ENCODE assay signal across 9 mouse cellular contexts in the genomic region with DNA sequence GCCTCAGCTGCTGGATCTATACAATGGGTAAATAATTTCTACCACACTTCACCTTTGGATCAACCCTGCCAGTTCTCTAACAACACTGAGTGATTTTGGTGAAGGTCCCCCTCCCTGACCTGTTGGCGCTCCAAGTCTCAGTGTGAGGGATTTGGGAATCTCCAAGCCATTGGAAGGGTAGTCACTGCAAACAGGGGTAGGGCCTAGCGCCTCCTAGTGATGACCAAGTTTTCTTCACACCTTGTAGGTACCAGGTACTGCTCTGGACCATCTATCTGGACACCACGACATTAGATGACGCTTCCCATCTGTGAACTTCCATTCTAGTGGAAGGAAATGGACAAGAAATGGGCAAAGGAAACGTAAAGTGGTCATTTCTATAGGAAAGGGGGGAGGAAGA. TPM values are rescaled to one million over a fixed set of nuclear protein-coding genes. Genes with fewer than 3 reads are reported as not detected.
A peak's percentile ranks its signal among the peaks of the same experiment; 100 is the strongest.
DNase-seq lines count a peak whose midpoint lies in the region; ATAC-seq and TF ChIP-seq lines count a peak whose summit lies in the region.
"Had no signal": no experiment of that assay in that cellular context is flagged by ENCODE, and none has a peak within 500 bp of the region (broad histone marks: within the 10 kb centered on the region; RNA-seq: fewer than 3 reads in every experiment).

No protein-coding gene starts in this region.

- no peak for TF ChIP-seq EP300 in ES-Bruce4 (IDR thresholded peaks at IDR 0.05; ENCODE audit: insufficient read depth, low read depth, low read length)

- intact Hi-C loops in gastrocnemius, adult 2 months (cut with DNase I): loop anchor here (2.0 kb wide), 1 partner anchor 153 kb away; no protein-coding TSS in a partner anchor

- H3K27ac ChIP-seq in gastrocnemius, adult 2 months: no peak overlapping the region
- no peak overlapping the region for H3K27ac ChIP-seq in ES-Bruce4 (ENCODE audit: insufficient read depth, low read length)
- no peak overlapping the region for H3K27ac ChIP-seq in forebrain, embryonic 14.5 days (ENCODE audit: low read depth, low read length)
- no peak overlapping the region for H3K27ac ChIP-seq in limb, embryonic 15.5 days

- no peak for DNase-seq in gastrocnemius, adult 2 months
- DNase-seq in gastrocnemius, postnatal 4 days (ENCODE audit: low spot score in 2 of 2): no peak
- DNase-seq in forebrain, embryonic 14.5 days (ENCODE audit: low spot score): no peak
- no peak for DNase-seq in adrenal gland, postnatal 14 days
- DNase-seq in natural killer cell, adult 2 months (ENCODE audit: low spot score in 2 of 2): no peak
- DNase-seq in ovary, postnatal 36 days (ENCODE audit: low spot score): no peak
- DNase-seq: layer of hippocampus, adult 9-11 months had no signal

- peak overlapping the region; percentile 87 for H3K4me2 ChIP-seq in forebrain, embryonic 14.5 days (ENCODE audit: low read length)
- H3K4me2 ChIP-seq in limb, embryonic 15.5 days: peak overlapping the region; percentile 95; the same call in 1 of the 2 replicates

- H3K4me3 ChIP-seq in gastrocnemius, adult 2 months: peak overlapping the region; percentile 69
- peak overlapping the region; percentile 52; the same call in 1 of the 2 replicates for H3K4me3 ChIP-seq in ES-Bruce4 (ENCODE audit: low read depth, low read length)
- H3K4me3 ChIP-seq in forebrain, embryonic 14.5 days (ENCODE audit: low read depth, low read length): peak overlapping the region; percentile 52
- peak overlapping the region; percentile 56; the same call in 1 of the 2 replicates for H3K4me3 ChIP-seq in limb, embryonic 15.5 days

- TF ChIP-seq CTCF in gastrocnemius, adult 2 months (IDR thresholded peaks at IDR 0.05): peak; percentile 32
- peak; percentile 62 for TF ChIP-seq CTCF in ES-Bruce4 (IDR thresholded peaks at IDR 0.05; ENCODE audit: low read depth, low read length)

- H3K9ac ChIP-seq in ES-Bruce4 (ENCODE audit: low read depth, poor library complexity, severe bottlenecking): no peak overlapping the region; the same call in 1 of the 2 replicates
- H3K9ac ChIP-seq in forebrain, embryonic 14.5 days (ENCODE audit: low read length): no peak overlapping the region
- no peak overlapping the region for H3K9ac ChIP-seq in limb, embryonic 15.5 days

- H3K4me1 ChIP-seq in ES-Bruce4 (ENCODE audit: control insufficient read depth, insufficient read depth, low read length): no peaks in the 10 kb centered on the region
- H3K4me1 ChIP-seq in forebrain, embryonic 14.5 days (ENCODE audit: control insufficient read depth, insufficient read depth, low read length): peaks cover 3% of the 10 kb centered on the region; the same call in 1 of the 2 replicates
- H3K4me1 ChIP-seq in limb, embryonic 15.5 days: peaks cover 24% of the 10 kb centered on the region

- TF ChIP-seq POLR2A in ES-Bruce4 (IDR thresholded peaks at IDR 0.05; ENCODE audit: insufficient read depth, low read length): no peak

- WGBS in forebrain, embryonic 14.5 days: 13% methylated on average over 5 of the region's 5 CpGs
- 18% methylated on average over 5 of the region's 5 CpGs for WGBS in limb, embryonic 15.5 days

- H3K27me3 ChIP-seq in ES-Bruce4 (ENCODE audit: control insufficient read depth, insufficient read depth, low read length, poor library complexity, severe bottlenecking): peaks cover 2% of the 10 kb centered on the region; the same call in 1 of the 2 replicates
- peaks cover 40% of the 10 kb centered on the region for H3K27me3 ChIP-seq in forebrain, embryonic 14.5 days (replicated peaks; ENCODE audit: control insufficient read depth, insufficient read depth, low read length)
- H3K27me3 ChIP-seq in limb, embryonic 15.5 days: peaks cover 56% of the 10 kb centered on the region

- H3K36me3 ChIP-seq in ES-Bruce4 (ENCODE audit: control insufficient read depth, insufficient read depth, low read length, poor library complexity, severe bottlenecking): no peaks in the 10 kb centered on the region
- no peaks in the 10 kb centered on the region for H3K36me3 ChIP-seq in forebrain, embryonic 14.5 days (ENCODE audit: control insufficient read depth, insufficient read depth, low read length)
- H3K36me3 ChIP-seq in limb, embryonic 15.5 days: no peaks in the 10 kb centered on the region

- ATAC-seq in forebrain, embryonic 14.5 days: no peak
- no peak for ATAC-seq in limb, embryonic 15.5 days (ENCODE audit: insufficient number of reproducible peaks, low FRiP score, low TSS enrichment, low read depth)

- H3K9me3 ChIP-seq in ES-Bruce4 (replicated peaks; ENCODE audit: control insufficient read depth, insufficient read depth, low read length, poor library complexity, severe bottlenecking): no peaks in the 10 kb centered on the region
- H3K9me3 ChIP-seq in forebrain, embryonic 14.5 days (replicated peaks; ENCODE audit: control insufficient read depth, low read length): no peaks in the 10 kb centered on the region
- H3K9me3 ChIP-seq in limb, embryonic 15.5 days: no peaks in the 10 kb centered on the region

RNA-seq across cellular contexts. Expression of a gene that starts 0.5 kb away (rescaled TPM):
- total RNA-seq in gastrocnemius, adult 2 months (2021): not detected
- total RNA-seq in gastrocnemius, postnatal 4 days (2021): not detected
- polyA plus RNA-seq in ES-Bruce4 (2011; ENCODE audit: insufficient read depth, insufficient read length, low read depth, missing spikeins): not detected in 2 replicates
- polyA plus RNA-seq in forebrain, embryonic 14.5 days (2014; fragmentation: Nextera tagmentation; extraction: Ambion mirVana): 0.30 TPM in 2 replicates
- polyA plus RNA-seq in limb, embryonic 15.5 days (2015; fragmentation: Nextera tagmentation; extraction: Ambion mirVana): 0.15 TPM in 1 of 2 replicates, not detected in the other
- 0.15 TPM in 1 of 2 replicates, not detected in the other for total RNA-seq in adrenal gland, postnatal 14 days (2021)

RNA-seq across cellular contexts. Expression of a gene that starts 16.9 kb away (rescaled TPM):
- total RNA-seq in gastrocnemius, adult 2 months (2021): 10 to 100 TPM; 19.9 to 40.8 TPM
- 10 to 100 TPM; 68.5 to 74.4 TPM for total RNA-seq in gastrocnemius, postnatal 4 days (2021)
- 4.3 and 5.1 TPM in 2 replicates for polyA plus RNA-seq in ES-Bruce4 (2011; ENCODE audit: insufficient read depth, insufficient read length, low read depth, missing spikeins)
- polyA plus RNA-seq in forebrain, embryonic 14.5 days (2014; fragmentation: Nextera tagmentation; extraction: Ambion mirVana): 22.3 and 29.8 TPM in 2 replicates
- 148 and 155 TPM in 2 replicates for polyA plus RNA-seq in limb, embryonic 15.5 days (2015; fragmentation: Nextera tagmentation; extraction: Ambion mirVana)
- total RNA-seq in adrenal gland, postnatal 14 days (2021): 33.7 and 39.8 TPM in 2 replicates

RNA-seq across cellular contexts. Expression of a gene that starts 55.0 kb away (rescaled TPM):
- 100 to 1,000 TPM; 304 to 430 TPM for total RNA-seq in gastrocnemius, adult 2 months (2021)
- total RNA-seq in gastrocnemius, postnatal 4 days (2021): 100 to 1,000 TPM; 344 to 382 TPM
- 137 and 154 TPM in 2 replicates for polyA plus RNA-seq in ES-Bruce4 (2011; ENCODE audit: insufficient read depth, insufficient read length, low read depth, missing spikeins)
- 411 and 472 TPM in 2 replicates for polyA plus RNA-seq in forebrain, embryonic 14.5 days (2014; fragmentation: Nextera tagmentation; extraction: Ambion mirVana)
- 428 and 467 TPM in 2 replicates for polyA plus RNA-seq in limb, embryonic 15.5 days (2015; fragmentation: Nextera tagmentation; extraction: Ambion mirVana)
- total RNA-seq in adrenal gland, postnatal 14 days (2021): 480 and 499 TPM in 2 replicates
